Mouse (Mus musculus) small intestine, adult 2 months (tissue): ENCODE data around the gene Rhag. TPM values are rescaled to one million over a fixed set of nuclear protein-coding genes. Genes with fewer than 3 reads are reported as not detected.

ENCODE experiments used
- H3K27ac ChIP-seq: fragments of 200-500 bp; 2 replicates; pipeline ENCODE4 v1.5.1; 2012; ENCODE audit warnings: low read depth, low read length, control low read depth, inconsistent platforms; ENCODE audit not compliant: insufficient read depth
- H3K27me3 ChIP-seq: fragments of 200-500 bp; 2 replicates; pipeline ENCODE4 v1.6.1; 2012; ENCODE audit warnings: mild to moderate bottlenecking, moderate library complexity, low read length, inconsistent platforms; ENCODE audit not compliant: control insufficient read depth, insufficient read depth
- H3K36me3 ChIP-seq: fragments of 200-500 bp; 2 replicates; pipeline ENCODE4 v1.6.1; 2012; ENCODE audit warnings: mild to moderate bottlenecking, low read length, control low read depth, inconsistent platforms; ENCODE audit not compliant: control insufficient read depth, insufficient read depth
- H3K4me1 ChIP-seq: fragments of 200-500 bp; 2 replicates; pipeline ENCODE4 v1.6.1; 2012; ENCODE audit warnings: low read length, inconsistent platforms, mixed read lengths; ENCODE audit not compliant: control insufficient read depth, insufficient read depth, insufficient read length
- H3K4me3 ChIP-seq: fragments of 200-500 bp; 2 replicates; pipeline ENCODE4 v1.5.1; 2012; ENCODE audit warnings: low read depth, mild to moderate bottlenecking, control low read depth, inconsistent platforms, low read length, moderate library complexity
- CTCF ChIP-seq: fragments of 200-500 bp; IDR thresholded peaks from 2 replicates; pipeline ENCODE4 v1.5.1; 2012; ENCODE audit warnings: low read depth, mild to moderate bottlenecking, control low read depth, inconsistent platforms, low read length, moderate library complexity, mixed read lengths; ENCODE audit not compliant: insufficient replicate concordance, insufficient read length; ENCODE audit errors: extremely low read depth
- POLR2A ChIP-seq: fragments of 200-500 bp; IDR thresholded peaks from 2 replicates; pipeline ENCODE4 v1.6.1; 2012; ENCODE audit warnings: low read depth, mild to moderate bottlenecking, control low read depth, inconsistent platforms, low read length, moderate library complexity
- WGBS: fragments of 180-500 bp; shearing (Covaris S2); methylation state at CpG from one replicate; pipeline ENCODE4 v1.1.7; 2018; 5-methylcytosine and 5-hydroxymethylcytosine counted together
- polyA plus RNA-seq: library from polyadenylated mRNA; depleted of rRNA; stranded (reverse); fragments of >200 nt; gene quantifications from 2 replicates; pipeline ENCODE4 v1.2.3, GENCODE M21; 2012

The Rhag gene
- polyA plus RNA-seq, 1 experiment, result not detected

GRCm38 (mm10) chr17:40806953-40807572 is 3.9 kb upstream of the Rhag start, which contains the start of gene Crisp2:
TSS of gene Crisp2 (minus strand) at chr17:40807003.
- Histone ChIP-seq H3K27me3 (no peaks in the 10 kb centered on the region), H3K4me1 (peaks cover 3% of the 10 kb centered on the region; the same call in 1 of the 2 replicates), H3K4me3 (no peak within 1 kb of the TSS), H3K27ac (no peak within 1 kb of the TSS), H3K36me3 (no peaks in the 10 kb centered on the region)
- WGBS, result 18% methylated on average over 2 of the region's 2 CpGs
- no peak for TF ChIP-seq POLR2A
- no peak for TF ChIP-seq CTCF

GRCm38 (mm10) chr17:40808071-40808470 is 2.9 kb upstream of the Rhag start:
- no peak overlapping the region for H3K27ac ChIP-seq
- H3K36me3 ChIP-seq, result no peaks in the 10 kb centered on the region
- no peak overlapping the region for H3K4me3 ChIP-seq
- no peaks in the 10 kb centered on the region for H3K27me3 ChIP-seq
- peaks cover 3% of the 10 kb centered on the region; the same call in 1 of the 2 replicates for H3K4me1 ChIP-seq
- no peak for TF ChIP-seq CTCF
- no peak for TF ChIP-seq POLR2A

GRCm38 (mm10) chr17:40811560-40811959 is 634 bp downstream of the Rhag start:
- 90% methylated on average over 1 of the region's 1 CpGs for WGBS
- no peaks in the 10 kb centered on the region for H3K36me3 ChIP-seq

GRCm38 (mm10) chr17:40812259-40812658 is 1.3 kb downstream of the Rhag start:
- Histone ChIP-seq H3K36me3 (no peaks in the 10 kb centered on the region), H3K27me3 (no peaks in the 10 kb centered on the region), H3K4me1 (no peaks in the 10 kb centered on the region), H3K27ac (no peak overlapping the region), H3K4me3 (no peak overlapping the region)
- TF ChIP-seq CTCF (no peak), POLR2A (no peak)
- WGBS, result 77% methylated on average over 2 of the region's 2 CpGs

More at GRCm38 (mm10) chr17:40811560-40811959, 634 bp downstream of the Rhag start:
- no peak overlapping the region for H3K4me3 ChIP-seq
- no peaks in the 10 kb centered on the region for H3K27me3 ChIP-seq
- peaks cover 2% of the 10 kb centered on the region; the same call in 1 of the 2 replicates for H3K4me1 ChIP-seq
- no peak overlapping the region for H3K27ac ChIP-seq
- no peak for TF ChIP-seq CTCF
- TF ChIP-seq POLR2A, result no peak

- WGBS, result 77% methylated on average over 4 of the region's 4 CpGs
- no peaks in the 10 kb centered on the region for H3K27me3 ChIP-seq
- no peaks in the 10 kb centered on the region for H3K36me3 ChIP-seq
- TF ChIP-seq POLR2A, result no peak
- no peak for TF ChIP-seq CTCF
- no peak overlapping the region for H3K27ac ChIP-seq
- no peaks in the 10 kb centered on the region; the same call in 1 of the 2 replicates for H3K4me1 ChIP-seq
- H3K4me3 ChIP-seq, result no peak overlapping the region
These were observed 6.5 kb downstream of the Rhag start for GRCm38 (mm10) chr17:40817340-40817943.

- Histone ChIP-seq H3K36me3 (no peaks in the 10 kb centered on the region), H3K4me1 (no peaks in the 10 kb centered on the region; the same call in 1 of the 2 replicates), H3K27ac (no peak overlapping the region), H3K4me3 (no peak overlapping the region), H3K27me3 (no peaks in the 10 kb centered on the region)
- TF ChIP-seq CTCF, result no peak
- TF ChIP-seq POLR2A, result no peak
- 17% methylated on average over 9 of the region's 9 CpGs for WGBS
These were observed 10.6 kb downstream of the Rhag start for GRCm38 (mm10) chr17:40821477-40821876.

- H3K4me3 ChIP-seq, result no peak overlapping the region
- whole genome bisulfite sequencing, result 10% methylated on average over 4 of the region's 4 CpGs
- no peak for TF ChIP-seq POLR2A
- no peak for TF ChIP-seq CTCF
- no peaks in the 10 kb centered on the region for H3K27me3 ChIP-seq
- H3K4me1 ChIP-seq, result no peaks in the 10 kb centered on the region; the same call in 1 of the 2 replicates
- no peak overlapping the region for H3K27ac ChIP-seq
- H3K36me3 ChIP-seq, result no peaks in the 10 kb centered on the region
These were observed 12.9 kb downstream of the Rhag start for GRCm38 (mm10) chr17:40823817-40824216.
